Mouse (Mus musculus): ENCODE measurements around the gene Gfod1.
A peak's percentile ranks its signal among the peaks of the same experiment; 100 is the strongest.

Gene Gfod1

GRCm38 (mm10) chr13:43201033-43201432 lies 102.9 kb downstream of the Gfod1 start:
- DNase-seq (ENCODE audit: low spot score in 2 of 2): peak in 1 of 2 experiments; percentile 63

DNA sequence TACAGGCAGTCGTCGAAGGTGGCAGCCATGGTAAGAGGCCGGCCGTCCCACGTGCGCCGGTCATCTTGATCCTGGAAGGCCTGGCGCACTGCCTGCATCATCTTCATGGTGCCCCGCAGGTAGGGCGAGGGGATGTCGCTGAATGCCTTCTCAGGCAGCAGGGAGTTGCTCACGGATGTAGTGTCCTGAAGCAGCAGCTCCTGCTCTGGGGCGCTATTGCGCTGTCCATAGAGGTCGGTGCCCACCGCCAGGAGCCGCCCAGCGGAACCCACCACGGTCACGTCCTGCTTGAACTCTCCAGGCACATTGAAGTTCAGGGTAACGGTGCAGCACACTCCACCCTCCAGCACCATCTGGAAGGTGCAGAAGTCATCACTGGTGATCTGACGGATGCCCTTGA lies 103.5 kb downstream of the Gfod1 start:
- DNase-seq (ENCODE audit: low spot score in 2 of 2): no peak

DNA sequence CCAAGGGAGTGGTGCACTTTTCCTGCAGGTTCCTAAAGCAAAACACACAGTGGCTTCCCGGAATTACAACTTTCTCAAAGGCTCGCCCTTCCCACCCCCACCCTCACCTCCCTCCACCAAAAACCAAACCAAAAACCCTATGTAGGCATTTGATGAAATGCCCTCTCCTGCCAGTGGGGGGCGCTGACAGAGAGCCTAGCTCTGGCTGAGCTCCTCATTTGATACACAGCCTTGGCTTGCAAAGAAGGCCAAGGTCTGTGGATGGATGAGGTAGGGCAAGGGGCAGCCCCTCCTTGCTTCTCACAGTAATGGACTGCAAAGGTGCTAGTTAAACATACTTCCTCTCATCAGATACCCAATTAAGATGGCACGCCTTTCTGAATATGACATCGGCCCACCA lies 104.2 kb downstream of the Gfod1 start:
- peak in 1 of 2 experiments; percentile 80 for DNase-seq (ENCODE audit: low spot score in 2 of 2)

DNA sequence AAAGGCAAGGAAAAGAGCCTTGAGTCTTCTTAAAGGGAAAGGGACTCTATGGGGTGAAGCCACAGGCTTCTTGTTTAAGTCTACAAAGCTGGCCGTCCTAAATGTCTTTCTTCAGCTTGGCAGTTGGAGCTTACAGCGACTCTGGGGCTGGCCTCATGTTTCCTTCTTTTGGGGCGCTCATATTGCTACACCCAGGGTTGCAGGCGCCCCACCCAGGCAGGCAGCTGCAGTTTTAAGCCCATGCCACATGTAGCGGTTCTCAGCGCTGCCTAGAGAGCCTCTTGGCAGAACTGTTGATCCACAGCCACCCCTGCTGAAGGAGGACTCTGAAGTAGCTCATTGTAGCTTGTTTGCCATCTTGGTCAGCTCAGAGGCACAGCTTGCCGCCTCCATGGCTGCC lies 104.7 kb downstream of the Gfod1 start:
- DNase-seq (ENCODE audit: low spot score in 2 of 2): no peak

- no peak for DNase-seq (ENCODE audit: low spot score in 2 of 2)
Observed at GRCm38 (mm10) chr13:43197187-43197586, 106.8 kb downstream of the Gfod1 start.

GRCm38 (mm10) chr13:43196000-43196399 lies 108.0 kb downstream of the Gfod1 start:
- DNase-seq (ENCODE audit: low spot score in 2 of 2): no peak

DNA sequence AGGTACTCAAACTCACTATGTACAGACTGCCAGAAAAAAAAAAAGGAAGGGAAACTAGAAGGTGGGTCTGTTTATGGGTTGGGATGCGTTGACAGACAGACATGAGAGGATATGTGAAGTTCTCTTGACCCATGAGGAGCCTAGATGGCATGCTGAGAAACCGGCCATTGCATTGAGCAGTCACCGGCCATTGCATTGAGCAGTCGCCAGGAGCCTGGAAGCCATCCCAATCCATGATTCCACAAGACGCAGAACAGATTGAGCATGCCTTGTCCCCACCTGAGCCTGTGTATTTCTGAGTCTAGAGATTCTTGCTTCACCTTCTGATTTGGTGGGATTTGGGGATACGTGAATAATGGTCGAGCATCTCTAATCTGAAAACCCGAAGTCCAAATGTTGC lies 110.0 kb downstream of the Gfod1 start:
- DNase-seq (ENCODE audit: low spot score in 2 of 2): no peak

GRCm38 (mm10) chr13:43193266-43193665 lies 110.7 kb downstream of the Gfod1 start:
- no peak for DNase-seq (ENCODE audit: low spot score in 2 of 2)

DNA sequence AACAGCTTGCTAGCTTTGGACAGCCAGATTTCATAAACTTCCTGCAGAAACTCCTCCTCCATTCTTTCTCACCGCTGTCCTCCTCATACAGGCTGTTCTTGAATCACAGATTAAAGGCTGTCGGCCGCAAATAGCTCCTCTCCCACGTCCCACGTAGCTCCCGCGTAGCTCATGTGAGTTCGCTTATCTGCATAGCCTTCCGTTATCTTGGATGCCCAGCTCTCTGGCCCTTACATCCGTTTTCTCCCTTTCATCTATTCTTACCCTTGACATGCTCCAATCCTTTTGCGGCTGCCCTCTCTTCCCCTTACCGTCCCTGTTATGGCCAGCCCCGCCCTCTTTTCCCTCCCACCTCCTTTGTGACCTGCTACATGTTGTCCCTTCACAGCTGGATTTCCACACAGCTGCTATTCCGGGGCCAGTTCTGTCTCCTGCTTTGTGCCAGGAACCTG lies 112.2 kb downstream of the Gfod1 start:
- DNase-seq (ENCODE audit: low spot score in 2 of 2): no peak

GRCm38 (mm10) chr13:43191290-43191689 lies 112.7 kb downstream of the Gfod1 start:
- no peak for DNase-seq (ENCODE audit: low spot score in 2 of 2)

DNA sequence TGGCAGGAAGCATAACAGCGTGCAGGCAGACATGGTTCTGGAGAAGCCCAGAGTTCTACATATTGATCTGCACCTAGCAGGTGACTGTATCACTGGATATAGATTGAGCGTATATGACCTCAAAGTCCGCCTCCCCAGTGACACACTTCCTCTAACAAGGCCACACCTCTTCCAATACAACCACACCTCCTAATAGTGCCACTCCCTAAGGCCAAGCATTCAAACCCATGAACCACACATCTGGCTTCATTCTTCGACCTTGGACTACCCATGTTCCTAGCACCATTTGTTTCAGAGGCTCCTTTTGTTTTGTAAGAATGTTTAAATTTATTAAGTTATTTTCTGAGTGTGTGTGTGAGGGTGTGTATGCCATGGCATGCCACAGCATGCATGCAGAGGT lies 116.2 kb downstream of the Gfod1 start:
- DNase-seq (ENCODE audit: low spot score in 2 of 2): no peak

- DNase-seq (ENCODE audit: low spot score in 2 of 2): no peak
Observed at GRCm38 (mm10) chr13:43183248-43184055, 120.5 kb downstream of the Gfod1 start.

DNA sequence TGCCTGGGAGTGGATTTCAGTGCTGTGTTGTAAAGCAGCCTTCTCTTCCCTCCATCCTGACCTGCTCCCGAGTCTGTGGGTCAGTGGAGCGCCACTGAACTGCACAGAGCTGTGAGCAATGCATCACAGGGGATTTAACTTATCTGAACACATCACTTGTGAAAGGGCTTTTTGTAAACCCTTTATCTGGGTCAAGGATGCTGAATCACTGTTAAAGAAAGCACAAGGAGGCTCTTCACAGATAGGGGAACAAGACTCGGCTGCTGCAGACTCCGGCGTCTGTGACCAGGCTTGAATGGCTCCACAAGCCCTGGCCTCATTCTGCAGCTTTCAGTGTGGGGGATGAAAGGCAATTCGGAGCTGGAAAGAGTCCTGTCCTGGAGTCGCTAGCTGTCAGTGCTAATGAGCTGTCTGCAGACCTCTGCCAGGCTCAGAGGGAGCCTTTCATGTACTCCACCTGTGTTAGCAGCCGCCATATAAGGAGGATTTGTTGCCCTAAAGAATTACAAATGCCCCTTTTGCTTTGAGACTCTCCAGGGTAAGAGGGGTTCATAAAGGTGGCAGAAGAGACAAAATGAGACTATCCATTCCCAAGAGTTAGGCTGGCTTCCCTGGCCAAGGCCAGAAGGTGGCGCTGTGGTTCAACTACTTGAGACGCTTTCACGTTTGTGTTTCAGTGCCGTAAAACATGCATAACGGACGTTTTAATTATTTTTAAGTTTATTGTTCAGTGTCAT lies 121.3 kb downstream of the Gfod1 start:
- peak; percentile 66 to 89 for DNase-seq (ENCODE audit: low spot score in 2 of 2)

- peak in 1 of 2 experiments; percentile 49 for DNase-seq (ENCODE audit: low spot score in 2 of 2)
Observed at GRCm38 (mm10) chr13:43181104-43181503, 122.9 kb downstream of the Gfod1 start.

- DNase-seq (ENCODE audit: low spot score in 2 of 2): no peak
Observed at GRCm38 (mm10) chr13:43177317-43177716, 126.7 kb downstream of the Gfod1 start.

DNA sequence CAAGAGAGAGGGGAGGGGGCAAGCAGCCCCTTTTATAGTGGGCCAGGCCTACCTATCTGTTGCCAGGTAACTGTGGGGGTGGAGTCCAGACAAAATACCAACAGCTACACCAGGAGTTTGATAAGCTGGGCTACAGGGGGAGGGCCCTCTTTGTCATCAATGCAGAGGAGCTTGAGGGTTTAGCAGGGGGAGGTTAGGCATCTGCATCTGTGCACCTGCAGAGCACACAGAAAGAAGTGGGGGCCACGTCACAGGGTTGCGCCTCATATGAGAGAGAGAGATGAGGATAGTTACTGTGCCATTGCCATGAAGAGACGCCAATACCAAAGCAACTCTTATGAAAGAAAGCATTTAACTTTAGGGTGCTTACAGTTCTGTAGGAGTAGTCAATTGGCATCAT lies 127.3 kb downstream of the Gfod1 start:
- DNase-seq (ENCODE audit: low spot score in 2 of 2): no peak

GRCm38 (mm10) chr13:43173262-43173661 lies 130.7 kb downstream of the Gfod1 start:
- peak; percentile 68 to 79 for DNase-seq (ENCODE audit: low spot score in 2 of 2)

GRCm38 (mm10) chr13:43172036-43172713 lies 131.8 kb downstream of the Gfod1 start:
- DNase-seq (ENCODE audit: low spot score in 2 of 2): peak in 1 of 2 experiments; percentile 52

- peak; percentile 97 to 99 for DNase-seq (ENCODE audit: low spot score in 2 of 2)
Observed at GRCm38 (mm10) chr13:43171020-43171710, 132.8 kb downstream of the Gfod1 start, which contains the start of gene Tbc1d7. Gene Tbc1d7 (minus strand): TSS chr13:43171501.

DNA sequence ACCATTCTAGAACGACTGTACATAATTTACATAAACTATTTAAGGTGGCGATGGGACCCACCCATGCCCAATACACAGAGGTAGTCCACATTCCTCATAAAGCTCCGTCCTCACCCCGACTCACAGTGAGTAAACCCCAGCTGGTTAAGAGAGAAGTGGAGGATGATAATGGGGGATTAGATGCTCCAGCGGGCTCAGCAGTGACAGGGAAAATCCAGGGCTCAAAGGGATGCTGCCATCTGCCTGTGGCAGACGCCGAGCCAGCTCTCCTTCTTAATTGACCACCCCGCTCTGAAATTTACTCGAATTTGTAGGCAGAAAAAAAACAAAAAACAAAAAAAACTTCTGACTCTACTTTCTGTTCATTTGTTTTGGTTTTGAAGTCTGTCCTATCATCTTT lies 136.3 kb downstream of the Gfod1 start:
- DNase-seq (ENCODE audit: low spot score in 2 of 2): no peak

- DNase-seq (ENCODE audit: low spot score in 2 of 2): no peak
Observed at GRCm38 (mm10) chr13:43159429-43159828, 144.5 kb downstream of the Gfod1 start.

GRCm38 (mm10) chr13:43158281-43158680 lies 145.7 kb downstream of the Gfod1 start:
- DNase-seq (ENCODE audit: low spot score in 2 of 2): no peak

Measured in spleen, postnatal 10 days (tissue).